Mouse (Mus musculus): Measurements from ENCODE around the gene Flt1. TPM values are rescaled to one million over a fixed set of nuclear protein-coding genes. Genes with fewer than 3 reads are reported as not detected.

Flt1 gene
- polyA plus RNA-seq, 1 experiment from 2014 or later: 11.5 TPM

DNA sequence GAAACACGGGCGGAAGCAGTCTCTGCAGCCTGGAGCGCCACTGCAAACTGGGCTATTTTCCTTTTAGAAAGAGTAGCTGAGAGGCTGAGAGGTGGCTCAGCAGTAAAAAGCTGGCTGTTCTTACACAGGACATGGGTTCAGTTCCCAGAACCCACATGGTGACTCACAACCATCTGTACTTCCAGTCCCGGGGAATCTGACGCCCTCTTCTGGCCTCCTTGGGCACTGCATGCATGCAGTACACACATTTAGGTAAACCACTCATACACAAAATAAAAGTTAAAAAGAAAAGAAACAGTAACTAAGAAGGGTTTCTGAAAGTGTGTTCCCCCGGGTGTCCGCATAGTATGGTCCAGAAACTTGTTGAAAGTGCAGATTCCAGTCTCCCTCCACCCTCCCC, 146.7 kb downstream of the Flt1 start:
- no peak overlapping the region for H3K27ac ChIP-seq (ENCODE audit: low read length)
- 85% methylated on average over 7 of the region's 7 CpGs for WGBS
- H3K4me1 ChIP-seq (ENCODE audit: control insufficient read depth, insufficient read depth, low read length): no peaks in the 10 kb centered on the region
- no peaks in the 10 kb centered on the region for H3K36me3 ChIP-seq (ENCODE audit: control insufficient read depth, insufficient read depth, low read length)
- no peaks in the 10 kb centered on the region for H3K9me3 ChIP-seq (ENCODE audit: control insufficient read depth, low read depth, low read length)
- no peak for ATAC-seq (ENCODE audit: insufficient number of reproducible peaks, insufficient read depth, low FRiP score, low read depth)
- no peak overlapping the region for H3K4me2 ChIP-seq (replicated peaks; ENCODE audit: low read depth, low read length)
- no peak overlapping the region for H3K4me3 ChIP-seq (ENCODE audit: low read depth, low read length)
- H3K27me3 ChIP-seq (ENCODE audit: control insufficient read depth, insufficient read depth, low read length): no peaks in the 10 kb centered on the region
- H3K9ac ChIP-seq (replicated peaks; ENCODE audit: low read depth, low read length): no peak overlapping the region

DNA sequence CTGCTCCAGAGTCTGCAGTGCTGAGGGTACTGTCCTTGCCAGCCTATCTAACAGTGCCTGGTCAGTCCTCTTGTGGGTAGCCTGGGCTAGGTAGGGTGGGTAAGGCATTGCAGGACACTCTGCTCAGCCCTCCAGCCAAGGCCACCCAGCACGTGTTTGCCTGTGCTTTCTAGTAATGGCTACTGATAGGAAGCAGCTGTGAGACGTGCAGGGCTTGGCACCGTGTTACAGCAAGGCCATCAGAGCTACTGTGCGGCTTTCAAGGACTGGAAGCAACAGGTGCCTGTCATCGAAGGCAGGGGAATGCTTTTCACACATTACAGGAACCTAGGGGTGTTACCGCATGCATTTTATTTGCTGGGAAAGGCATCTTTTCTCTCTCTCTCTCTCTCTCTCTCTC, 148.8 kb downstream of the Flt1 start:
- Histone ChIP-seq H3K4me3 (ENCODE audit: low read depth, low read length) (no peak overlapping the region), H3K27ac (ENCODE audit: low read length) (no peak overlapping the region), H3K36me3 (ENCODE audit: control insufficient read depth, insufficient read depth, low read length) (no peaks in the 10 kb centered on the region), H3K9ac (replicated peaks; ENCODE audit: low read depth, low read length) (no peak overlapping the region), H3K4me1 (ENCODE audit: control insufficient read depth, insufficient read depth, low read length) (no peaks in the 10 kb centered on the region), H3K9me3 (ENCODE audit: control insufficient read depth, low read depth, low read length) (no peaks in the 10 kb centered on the region), H3K27me3 (ENCODE audit: control insufficient read depth, insufficient read depth, low read length) (no peaks in the 10 kb centered on the region), H3K4me2 (replicated peaks; ENCODE audit: low read depth, low read length) (no peak overlapping the region)
- no peak for ATAC-seq (ENCODE audit: insufficient number of reproducible peaks, insufficient read depth, low FRiP score, low read depth)
- 41% methylated on average over 6 of the region's 6 CpGs for WGBS

DNA sequence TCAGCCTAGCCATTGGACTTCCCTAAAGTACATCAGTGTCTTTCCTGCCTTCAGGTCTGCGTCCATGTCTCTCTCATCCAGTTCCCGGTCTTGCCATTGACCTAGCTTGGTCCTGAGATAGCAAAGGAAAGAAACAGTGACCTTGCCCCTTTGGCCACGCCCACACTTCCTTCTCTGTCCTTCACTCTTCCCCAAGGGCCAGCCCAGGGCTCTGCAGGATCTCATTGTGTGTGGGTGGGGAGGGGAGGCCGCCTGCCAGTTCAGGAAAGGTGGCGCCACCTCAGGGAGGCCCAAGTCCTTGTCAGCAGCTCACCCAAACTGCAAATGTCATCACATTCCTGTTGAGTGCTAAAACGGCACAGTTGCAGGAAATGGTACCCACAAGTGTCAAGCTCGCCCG, 151.3 kb downstream of the Flt1 start:
- Histone ChIP-seq H3K9ac (replicated peaks; ENCODE audit: low read depth, low read length) (no peak overlapping the region), H3K9me3 (ENCODE audit: control insufficient read depth, low read depth, low read length) (no peaks in the 10 kb centered on the region), H3K27ac (ENCODE audit: low read length) (no peak overlapping the region), H3K27me3 (ENCODE audit: control insufficient read depth, insufficient read depth, low read length) (no peaks in the 10 kb centered on the region), H3K36me3 (ENCODE audit: control insufficient read depth, insufficient read depth, low read length) (no peaks in the 10 kb centered on the region), H3K4me1 (ENCODE audit: control insufficient read depth, insufficient read depth, low read length) (no peaks in the 10 kb centered on the region), H3K4me2 (replicated peaks; ENCODE audit: low read depth, low read length) (no peak overlapping the region), H3K4me3 (ENCODE audit: low read depth, low read length) (no peak overlapping the region)
- 64% methylated on average over 8 of the region's 8 CpGs for WGBS
- ATAC-seq (ENCODE audit: insufficient number of reproducible peaks, insufficient read depth, low FRiP score, low read depth): no peak

DNA sequence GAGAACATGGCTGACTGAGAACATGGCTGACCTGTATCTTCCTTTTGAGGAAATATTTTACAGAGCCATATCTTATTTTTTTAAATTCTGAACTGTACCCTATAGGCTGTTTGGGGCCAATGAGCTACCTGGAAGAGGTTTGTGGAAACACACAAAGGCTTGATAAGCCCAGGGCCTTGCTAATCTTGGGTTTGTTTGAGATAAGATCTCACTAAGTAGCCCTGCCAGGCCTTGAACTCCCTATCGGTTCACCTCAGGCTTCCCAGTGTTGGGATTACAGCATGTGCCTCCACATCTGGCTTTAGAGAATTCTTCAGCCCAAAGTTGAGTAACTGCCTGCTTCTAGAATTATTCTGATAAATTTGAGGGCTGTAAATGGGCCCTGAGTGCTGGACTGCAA, 152.3 kb downstream of the Flt1 start:
- H3K27me3 ChIP-seq (ENCODE audit: control insufficient read depth, insufficient read depth, low read length): no peaks in the 10 kb centered on the region
- no peak for ATAC-seq (ENCODE audit: insufficient number of reproducible peaks, insufficient read depth, low FRiP score, low read depth)
- H3K4me2 ChIP-seq (replicated peaks; ENCODE audit: low read depth, low read length): no peak overlapping the region
- 82% methylated on average over 1 of the region's 1 CpGs for WGBS
- no peaks in the 10 kb centered on the region for H3K36me3 ChIP-seq (ENCODE audit: control insufficient read depth, insufficient read depth, low read length)
- H3K4me1 ChIP-seq (ENCODE audit: control insufficient read depth, insufficient read depth, low read length): no peaks in the 10 kb centered on the region
- H3K27ac ChIP-seq (ENCODE audit: low read length): no peak overlapping the region
- no peak overlapping the region for H3K9ac ChIP-seq (replicated peaks; ENCODE audit: low read depth, low read length)
- H3K9me3 ChIP-seq (ENCODE audit: control insufficient read depth, low read depth, low read length): no peaks in the 10 kb centered on the region
- no peak overlapping the region for H3K4me3 ChIP-seq (ENCODE audit: low read depth, low read length)

DNA sequence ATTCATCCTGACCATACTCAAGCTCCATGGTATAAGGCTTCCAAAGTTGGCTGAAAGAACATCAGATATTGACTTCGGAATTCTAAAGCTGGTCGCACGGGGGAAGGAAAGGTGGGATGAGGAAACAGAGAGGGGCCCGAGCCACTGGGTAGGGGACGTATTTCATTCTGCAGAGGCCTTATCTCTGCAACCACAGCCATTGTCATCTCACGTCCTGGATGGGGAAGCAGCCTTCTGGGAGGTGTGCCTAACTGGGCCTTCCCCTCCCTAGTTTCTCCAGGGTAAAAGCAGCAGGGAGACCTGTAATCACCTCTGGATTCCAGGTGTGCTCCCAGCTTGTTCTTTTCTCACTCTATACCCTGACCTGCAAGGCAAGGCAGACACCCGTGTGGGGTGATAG, 153.1 kb downstream of the Flt1 start:
- no peaks in the 10 kb centered on the region for H3K9me3 ChIP-seq (ENCODE audit: control insufficient read depth, low read depth, low read length)
- H3K4me2 ChIP-seq (replicated peaks; ENCODE audit: low read depth, low read length): no peak overlapping the region
- no peak for ATAC-seq (ENCODE audit: insufficient number of reproducible peaks, insufficient read depth, low FRiP score, low read depth)
- no peaks in the 10 kb centered on the region for H3K4me1 ChIP-seq (ENCODE audit: control insufficient read depth, insufficient read depth, low read length)
- H3K9ac ChIP-seq (replicated peaks; ENCODE audit: low read depth, low read length): no peak overlapping the region
- H3K27ac ChIP-seq (ENCODE audit: low read length): no peak overlapping the region
- no peaks in the 10 kb centered on the region for H3K36me3 ChIP-seq (ENCODE audit: control insufficient read depth, insufficient read depth, low read length)
- no peaks in the 10 kb centered on the region for H3K27me3 ChIP-seq (ENCODE audit: control insufficient read depth, insufficient read depth, low read length)
- WGBS: 81% methylated on average over 7 of the region's 7 CpGs
- H3K4me3 ChIP-seq (ENCODE audit: low read depth, low read length): no peak overlapping the region

DNA sequence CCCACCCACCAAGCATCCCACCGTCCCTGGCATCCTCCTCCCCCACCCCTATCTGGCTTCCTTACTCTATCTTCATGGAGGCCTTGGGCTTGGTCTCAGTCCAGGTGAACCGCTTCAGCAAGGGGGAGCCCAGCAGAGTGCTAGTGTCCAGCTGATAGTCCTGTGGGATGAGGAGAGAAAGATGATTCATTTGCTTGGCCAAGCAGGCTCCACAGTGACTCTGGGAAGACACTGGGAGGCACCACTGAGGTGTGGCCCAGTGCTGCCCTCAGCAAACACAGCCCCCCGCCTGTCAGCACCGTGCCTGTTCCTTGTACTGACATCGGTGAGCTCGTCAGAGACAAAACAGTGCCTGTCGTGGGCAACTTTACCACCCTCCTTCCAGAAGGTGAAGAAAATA, 159.5 kb downstream of the Flt1 start:
- Histone ChIP-seq H3K4me1 (ENCODE audit: control insufficient read depth, insufficient read depth, low read length) (peaks cover 4% of the 10 kb centered on the region; the same call in 1 of the 2 replicates), H3K27me3 (ENCODE audit: control insufficient read depth, insufficient read depth, low read length) (no peaks in the 10 kb centered on the region), H3K9ac (replicated peaks; ENCODE audit: low read depth, low read length) (no peak overlapping the region), H3K36me3 (ENCODE audit: control insufficient read depth, insufficient read depth, low read length) (no peaks in the 10 kb centered on the region), H3K9me3 (ENCODE audit: control insufficient read depth, low read depth, low read length) (no peaks in the 10 kb centered on the region), H3K4me2 (replicated peaks; ENCODE audit: low read depth, low read length) (no peak overlapping the region), H3K27ac (ENCODE audit: low read length) (no peak overlapping the region), H3K4me3 (ENCODE audit: low read depth, low read length) (no peak overlapping the region)
- ATAC-seq (ENCODE audit: insufficient number of reproducible peaks, insufficient read depth, low FRiP score, low read depth): no peak
- WGBS: 52% methylated on average over 7 of the region's 7 CpGs

DNA sequence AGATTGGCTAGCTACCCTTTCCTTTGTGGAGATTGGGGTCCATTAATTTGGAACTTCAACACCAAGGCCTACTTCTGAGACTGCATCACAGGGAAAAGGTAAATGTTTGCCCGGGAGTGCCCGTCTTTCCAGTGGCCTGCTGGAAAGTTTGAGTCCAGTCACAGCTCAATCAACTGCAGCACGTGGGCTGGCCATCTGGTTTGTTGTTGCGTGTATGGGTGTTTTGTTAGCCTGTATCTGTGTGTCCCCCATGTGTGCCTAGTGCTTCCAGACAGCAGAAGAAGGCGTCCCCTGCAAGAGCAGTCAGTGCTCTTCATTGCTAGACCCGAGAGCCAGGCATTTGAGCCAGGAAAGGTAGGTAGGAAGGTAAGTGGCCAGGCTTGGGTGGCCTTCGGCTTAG, 160.4 kb downstream of the Flt1 start:
- no peak overlapping the region for H3K9ac ChIP-seq (replicated peaks; ENCODE audit: low read depth, low read length)
- no peaks in the 10 kb centered on the region for H3K9me3 ChIP-seq (ENCODE audit: control insufficient read depth, low read depth, low read length)
- H3K27me3 ChIP-seq (ENCODE audit: control insufficient read depth, insufficient read depth, low read length): no peaks in the 10 kb centered on the region
- H3K4me1 ChIP-seq (ENCODE audit: control insufficient read depth, insufficient read depth, low read length): peaks cover 4% of the 10 kb centered on the region; the same call in 1 of the 2 replicates
- no peak overlapping the region for H3K4me3 ChIP-seq (ENCODE audit: low read depth, low read length)
- no peak overlapping the region for H3K4me2 ChIP-seq (replicated peaks; ENCODE audit: low read depth, low read length)
- H3K27ac ChIP-seq (ENCODE audit: low read length): no peak overlapping the region
- H3K36me3 ChIP-seq (ENCODE audit: control insufficient read depth, insufficient read depth, low read length): no peaks in the 10 kb centered on the region
- 84% methylated on average over 7 of the region's 7 CpGs for WGBS
- no peak for ATAC-seq (ENCODE audit: insufficient number of reproducible peaks, insufficient read depth, low FRiP score, low read depth)

DNA sequence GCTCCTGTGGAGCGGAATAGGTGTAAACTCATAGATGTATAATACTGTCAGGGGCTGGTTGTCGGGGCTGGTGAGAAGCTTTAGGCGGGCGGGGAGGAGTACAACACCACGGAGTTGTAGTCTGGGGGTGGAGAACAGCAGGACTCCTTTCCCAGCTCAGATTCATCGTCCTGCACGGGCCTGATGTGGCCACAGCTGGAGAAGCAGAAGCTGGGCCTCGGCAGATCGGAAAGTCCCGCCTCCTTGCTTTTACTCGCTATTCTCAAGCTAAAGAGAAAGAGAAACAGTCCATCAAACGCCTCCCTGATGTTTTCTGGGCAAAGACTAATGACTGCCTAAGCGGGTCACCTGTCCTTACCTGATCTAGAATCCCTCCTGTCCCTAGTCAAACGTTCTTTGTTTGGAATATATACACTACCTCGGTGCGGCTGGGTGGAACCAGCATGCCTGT, 161.6 kb downstream of the Flt1 start:
- Histone ChIP-seq H3K27ac (ENCODE audit: low read length) (no peak overlapping the region), H3K9me3 (ENCODE audit: control insufficient read depth, low read depth, low read length) (no peaks in the 10 kb centered on the region), H3K9ac (replicated peaks; ENCODE audit: low read depth, low read length) (no peak overlapping the region), H3K4me2 (replicated peaks; ENCODE audit: low read depth, low read length) (peak overlapping the region; percentile 32), H3K4me1 (ENCODE audit: control insufficient read depth, insufficient read depth, low read length) (peaks cover 4% of the 10 kb centered on the region; the same call in 1 of the 2 replicates), H3K36me3 (ENCODE audit: control insufficient read depth, insufficient read depth, low read length) (no peaks in the 10 kb centered on the region), H3K4me3 (ENCODE audit: low read depth, low read length) (no peak overlapping the region), H3K27me3 (ENCODE audit: control insufficient read depth, insufficient read depth, low read length) (no peaks in the 10 kb centered on the region)
- WGBS: 24% methylated on average over 16 of the region's 16 CpGs
- no peak for ATAC-seq (ENCODE audit: insufficient number of reproducible peaks, insufficient read depth, low FRiP score, low read depth)

DNA sequence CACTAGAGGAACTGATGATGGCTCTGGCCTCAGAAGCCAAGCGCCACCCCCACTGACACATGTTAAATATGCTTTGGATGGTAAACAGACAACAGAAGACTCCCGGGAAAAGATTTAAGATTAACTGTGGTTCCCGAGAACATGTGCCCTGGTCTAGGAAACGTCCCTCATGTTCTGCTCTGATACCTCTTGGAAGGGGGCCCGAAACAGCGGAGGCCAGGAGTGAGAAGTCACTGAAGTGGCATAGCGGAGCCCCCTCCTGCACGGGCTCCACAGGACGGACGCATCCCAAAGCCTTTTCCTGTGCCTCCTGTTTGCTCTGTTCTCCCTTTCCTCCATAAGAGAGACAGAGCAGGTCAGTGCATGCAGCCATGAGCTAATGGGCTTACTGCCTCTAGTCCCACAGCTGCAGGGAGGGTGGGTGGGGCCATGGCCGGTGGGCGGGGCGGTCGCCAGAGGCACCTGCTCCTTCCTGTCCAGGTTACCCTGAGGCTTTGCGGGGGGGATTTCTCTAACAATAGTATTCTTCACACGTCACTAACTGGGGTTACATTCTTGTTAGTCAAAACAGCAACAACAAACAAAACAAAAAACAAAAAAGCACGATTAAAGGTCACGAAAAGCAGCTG, 162.2 kb downstream of the Flt1 start:
- WGBS: 45% methylated on average over 18 of the region's 18 CpGs
- H3K4me1 ChIP-seq (ENCODE audit: control insufficient read depth, insufficient read depth, low read length): peaks cover 4% of the 10 kb centered on the region; the same call in 1 of the 2 replicates
- H3K9ac ChIP-seq (replicated peaks; ENCODE audit: low read depth, low read length): no peak overlapping the region
- no peaks in the 10 kb centered on the region for H3K27me3 ChIP-seq (ENCODE audit: control insufficient read depth, insufficient read depth, low read length)
- peak; percentile 85 for ATAC-seq (ENCODE audit: insufficient number of reproducible peaks, insufficient read depth, low FRiP score, low read depth)
- no peak overlapping the region for H3K27ac ChIP-seq (ENCODE audit: low read length)
- no peak overlapping the region for H3K4me3 ChIP-seq (ENCODE audit: low read depth, low read length)
- H3K36me3 ChIP-seq (ENCODE audit: control insufficient read depth, insufficient read depth, low read length): no peaks in the 10 kb centered on the region
- peak overlapping the region; percentile 32 for H3K4me2 ChIP-seq (replicated peaks; ENCODE audit: low read depth, low read length)
- no peaks in the 10 kb centered on the region for H3K9me3 ChIP-seq (ENCODE audit: control insufficient read depth, low read depth, low read length)
